Mouse (Mus musculus) G1E (cell line): ENCODE measurements around the gene Gm9639. TPM values are rescaled to one million over a fixed set of nuclear protein-coding genes. Genes with fewer than 3 reads are reported as not detected.
"Not testable (repeated sequence)": the region's sequence is repeated elsewhere in the genome, so short reads cannot be mapped to it uniquely, and the experiment has no call there.

Experiments used
- ATAC-seq: 2 replicates; pipeline ENCODE4 v1.8.0; 2016; ENCODE audit warnings: mild to moderate bottlenecking; ENCODE audit not compliant: insufficient number of reproducible peaks, poor library complexity, low FRiP score, severe bottlenecking; ENCODE audit errors: extremely low read depth
- DNase-seq: peaks from one replicate; pipeline ENCODE4 v3.0.0; 2012; ENCODE audit warnings: low spot score
- H3K27me3 ChIP-seq: 2 replicates; pipeline ENCODE4 v1.6.1; 2012; ENCODE audit warnings: mild to moderate bottlenecking, low read length, inconsistent platforms; ENCODE audit not compliant: insufficient read depth
- H3K36me3 ChIP-seq: replicated peaks from 2 replicates; pipeline ENCODE3; 2012; ENCODE audit warnings: mild to moderate bottlenecking, inconsistent platforms
- H3K4me1 ChIP-seq: 2 replicates; pipeline ENCODE4 v1.6.1; 2012; ENCODE audit warnings: low read depth, low read length, inconsistent platforms, mixed read lengths; ENCODE audit not compliant: insufficient read depth
- H3K4me3 ChIP-seq: 2 replicates; pipeline ENCODE4 v1.5.1; 2012; ENCODE audit warnings: low read depth, mild to moderate bottlenecking, inconsistent platforms, low read length, moderate library complexity, mixed read lengths
- H3K9me3 ChIP-seq: replicated peaks from 2 replicates; pipeline ENCODE4 v1.6.1; 2012; ENCODE audit warnings: inconsistent platforms
- CTCF ChIP-seq: IDR thresholded peaks from 2 replicates; pipeline ENCODE4 v1.5.1; 2012; ENCODE audit warnings: low read depth, low read length, inconsistent platforms, mixed read lengths
- GATA1 ChIP-seq: IDR thresholded peaks from 2 replicates; pipeline ENCODE4 v1.6.1; 2012; ENCODE audit warnings: borderline replicate concordance, low read length, inconsistent platforms, mixed read lengths
- GATA2 ChIP-seq: IDR thresholded peaks from 2 replicates; pipeline ENCODE4 v1.6.1; 2012; ENCODE audit warnings: low read depth, low read length, inconsistent platforms, borderline replicate concordance
- POLR2AphosphoS5 ChIP-seq: IDR thresholded peaks from 2 replicates; pipeline ENCODE4 v1.6.1; 2012; ENCODE audit warnings: low read depth, low read length, inconsistent platforms; ENCODE audit not compliant: insufficient replicate concordance
- TAL1 ChIP-seq: conservative IDR thresholded peaks from 2 replicates; pipeline ENCODE4 v1.6.1; 2012; ENCODE audit warnings: low read depth, low read length, inconsistent platforms, mixed read lengths
- polyA plus RNA-seq: library from polyadenylated mRNA; stranded (reverse); fragments of >175 nt; gene quantifications from 2 replicates; pipeline ENCODE4 v1.2.3, GENCODE M21; 2012
- total RNA-seq, 2 experiments: library from RNA; stranded (forward) in 1 of 2; stranded (reverse) in 1 of 2; fragments of 200-1000 nt in 1 of 2; fragments of >200 nt in 1 of 2; fragmentation: Nextera tagmentation in 1 of 2; gene quantifications; 2 replicates each; pipeline ENCODE4 v1.2.3; 2014 to 2017

Gm9639 gene
- total and polyA plus RNA-seq, 3 experiments: not detected

- peaks cover 7% of the 10 kb centered on the region; the same call in 1 of the 2 replicates for H3K27me3 ChIP-seq
- H3K4me3 ChIP-seq: no peak overlapping the region
- no peak for TF ChIP-seq POLR2AphosphoS5
- no peak for TF ChIP-seq GATA2
- TF ChIP-seq CTCF: no peak
- TF ChIP-seq TAL1: no peak
- no peak for TF ChIP-seq GATA1
- no peaks in the 10 kb centered on the region for H3K4me1 ChIP-seq
- H3K9me3 ChIP-seq: no peaks in the 10 kb centered on the region
- no peaks in the 10 kb centered on the region for H3K36me3 ChIP-seq
- ATAC-seq: no peak
- DNase-seq: no peak
These were observed 41.4 kb downstream of the Gm9639 start for GRCm38 (mm10) chr10:77753448-77753847.

GRCm38 (mm10) chr10:77752312-77752711, 42.6 kb downstream of the Gm9639 start:
- not testable (repeated sequence) for H3K36me3 ChIP-seq, H3K9me3 ChIP-seq, H3K4me1 ChIP-seq, H3K4me3 ChIP-seq, DNase-seq, ATAC-seq, H3K27me3 ChIP-seq

- not testable (repeated sequence) for H3K4me1 ChIP-seq, ATAC-seq, H3K4me3 ChIP-seq
These were observed 43.6 kb downstream of the Gm9639 start, which contains the start of gene Gm9736 for GRCm38 (mm10) chr10:77751254-77751653. Gene Gm9736, minus strand, starts transcription at chr10:77751354.

GRCm38 (mm10) chr10:77750686-77751085, 44.2 kb downstream of the Gm9639 start:
- ATAC-seq: not testable (repeated sequence)

More at GRCm38 (mm10) chr10:77751254-77751653, 43.6 kb downstream of the Gm9639 start, which contains the start of gene Gm9736:
- not testable (repeated sequence) for H3K36me3 ChIP-seq, H3K27me3 ChIP-seq, DNase-seq, H3K9me3 ChIP-seq

More at GRCm38 (mm10) chr10:77750686-77751085, 44.2 kb downstream of the Gm9639 start:
- H3K9me3 ChIP-seq, H3K4me3 ChIP-seq, H3K36me3 ChIP-seq, H3K27me3 ChIP-seq, DNase-seq, H3K4me1 ChIP-seq: not testable (repeated sequence)

Other genes starting within 250 kb of the Gm9639 start
Only the 20 nearest of the 33 such genes appear.
- not detected in 2 replicates for gene Gm10272, start 88.5 kb downstream of the Gm9639 start, total RNA-seq (2014; fragmentation: Nextera tagmentation)
- not detected in 2 replicates for gene Gm10272, start 88.5 kb downstream of the Gm9639 start, total RNA-seq (2017)
- gene Gm10272, start 88.5 kb downstream of the Gm9639 start, polyA plus RNA-seq: not detected in 2 replicates
- not detected in 2 replicates for gene Gm10024, start 83.6 kb downstream of the Gm9639 start, total RNA-seq (2014; fragmentation: Nextera tagmentation)
- gene Gm10024, start 83.6 kb downstream of the Gm9639 start, total RNA-seq (2017): not detected in 2 replicates
- not detected in 2 replicates for gene Gm10024, start 83.6 kb downstream of the Gm9639 start, polyA plus RNA-seq
- gene Gm10142, start 79.3 kb downstream of the Gm9639 start, total RNA-seq (2014; fragmentation: Nextera tagmentation): not detected in 2 replicates
- not detected in 2 replicates for gene Gm10142, start 79.3 kb downstream of the Gm9639 start, total RNA-seq (2017)
- not detected in 2 replicates for gene Gm10142, start 79.3 kb downstream of the Gm9639 start, polyA plus RNA-seq
- gene Krtap12-1, start 74.5 kb downstream of the Gm9639 start, total RNA-seq (2014; fragmentation: Nextera tagmentation): not detected in 2 replicates
- not detected in 2 replicates for gene Krtap12-1, start 74.5 kb downstream of the Gm9639 start, total RNA-seq (2017)
- gene Krtap12-1, start 74.5 kb downstream of the Gm9639 start, polyA plus RNA-seq: not detected in 2 replicates
- gene Gm10100, start 68.6 kb downstream of the Gm9639 start, total RNA-seq (2014; fragmentation: Nextera tagmentation): not detected in 2 replicates
- gene Gm10100, start 68.6 kb downstream of the Gm9639 start, total RNA-seq (2017): not detected in 2 replicates
- not detected in 2 replicates for gene Gm10100, start 68.6 kb downstream of the Gm9639 start, polyA plus RNA-seq
- gene Gm18596, start 52.4 kb downstream of the Gm9639 start, total RNA-seq (2014; fragmentation: Nextera tagmentation): not detected in 2 replicates
- gene Gm18596, start 52.4 kb downstream of the Gm9639 start, total RNA-seq (2017): not detected in 2 replicates
- not detected in 2 replicates for gene Gm18596, start 52.4 kb downstream of the Gm9639 start, polyA plus RNA-seq
- gene Gm9736, start 43.7 kb downstream of the Gm9639 start, total RNA-seq (2014; fragmentation: Nextera tagmentation): not detected in 2 replicates
- gene Gm9736, start 43.7 kb downstream of the Gm9639 start, total RNA-seq (2017): 0.22 TPM in 1 of 2 replicates, not detected in the other
- not detected in 2 replicates for gene Gm9736, start 43.7 kb downstream of the Gm9639 start, polyA plus RNA-seq
- gene Gm3233, start 35.4 kb downstream of the Gm9639 start, total RNA-seq (2014; fragmentation: Nextera tagmentation): not detected in 2 replicates
- gene Gm3233, start 35.4 kb downstream of the Gm9639 start, total RNA-seq (2017): 0.33 TPM in 1 of 2 replicates, not detected in the other
- gene Gm3233, start 35.4 kb downstream of the Gm9639 start, polyA plus RNA-seq: not detected in 2 replicates
- not detected in 2 replicates for gene Gm3238, start 23.8 kb downstream of the Gm9639 start, total RNA-seq (2014; fragmentation: Nextera tagmentation)
- gene Gm3238, start 23.8 kb downstream of the Gm9639 start, total RNA-seq (2017): 0.22 TPM in 1 of 2 replicates, not detected in the other
- gene Gm3238, start 23.8 kb downstream of the Gm9639 start, polyA plus RNA-seq: not detected in 2 replicates
- not detected in 2 replicates for gene Gm7138, start 18.1 kb downstream of the Gm9639 start, total RNA-seq (2014; fragmentation: Nextera tagmentation)
- gene Gm7138, start 18.1 kb downstream of the Gm9639 start, total RNA-seq (2017): 0.33 TPM in 1 of 2 replicates, not detected in the other
- not detected in 2 replicates for gene Gm7138, start 18.1 kb downstream of the Gm9639 start, polyA plus RNA-seq
- gene Gm3250, start 12.5 kb downstream of the Gm9639 start, total RNA-seq (2014; fragmentation: Nextera tagmentation): not detected in 2 replicates
- gene Gm3250, start 12.5 kb downstream of the Gm9639 start, total RNA-seq (2017): not detected in 2 replicates
- not detected in 2 replicates for gene Gm3250, start 12.5 kb downstream of the Gm9639 start, polyA plus RNA-seq
- not detected in 2 replicates for gene Gm7137, start 6.9 kb downstream of the Gm9639 start, total RNA-seq (2014; fragmentation: Nextera tagmentation)
- not detected in 2 replicates for gene Gm7137, start 6.9 kb downstream of the Gm9639 start, total RNA-seq (2017)
- not detected in 2 replicates for gene Gm7137, start 6.9 kb downstream of the Gm9639 start, polyA plus RNA-seq
- gene Gm19668, start 4.1 kb upstream of the Gm9639 start, total RNA-seq (2014; fragmentation: Nextera tagmentation): not detected in 2 replicates
- gene Gm19668, start 4.1 kb upstream of the Gm9639 start, total RNA-seq (2017): 0.16 TPM in 1 of 2 replicates, not detected in the other
- not detected in 2 replicates for gene Gm19668, start 4.1 kb upstream of the Gm9639 start, polyA plus RNA-seq
- not detected in 2 replicates for gene Gm9507, start 16.8 kb upstream of the Gm9639 start, total RNA-seq (2014; fragmentation: Nextera tagmentation)
- not detected in 2 replicates for gene Gm9507, start 16.8 kb upstream of the Gm9639 start, total RNA-seq (2017)
- gene Gm9507, start 16.8 kb upstream of the Gm9639 start, polyA plus RNA-seq: not detected in 2 replicates
- gene Gm2696, start 19.6 kb upstream of the Gm9639 start, total RNA-seq (2014; fragmentation: Nextera tagmentation): not detected in 2 replicates
- gene Gm2696, start 19.6 kb upstream of the Gm9639 start, total RNA-seq (2017): not detected in 2 replicates
- gene Gm2696, start 19.6 kb upstream of the Gm9639 start, polyA plus RNA-seq: not detected in 2 replicates
- gene Krtap10-4, start 32.0 kb upstream of the Gm9639 start, total RNA-seq (2014; fragmentation: Nextera tagmentation): not detected in 2 replicates
- not detected in 2 replicates for gene Krtap10-4, start 32.0 kb upstream of the Gm9639 start, total RNA-seq (2017)
- gene Krtap10-4, start 32.0 kb upstream of the Gm9639 start, polyA plus RNA-seq: not detected in 2 replicates
- gene Krtap10-10, start 40.9 kb upstream of the Gm9639 start, total RNA-seq (2014; fragmentation: Nextera tagmentation): not detected in 2 replicates
- gene Krtap10-10, start 40.9 kb upstream of the Gm9639 start, total RNA-seq (2017): 0.49 TPM in 1 of 2 replicates, not detected in the other
- not detected in 2 replicates for gene Krtap10-10, start 40.9 kb upstream of the Gm9639 start, polyA plus RNA-seq
- not detected in 2 replicates for gene Gm36176, start 51.7 kb upstream of the Gm9639 start, total RNA-seq (2014; fragmentation: Nextera tagmentation)
- not detected in 2 replicates for gene Gm36176, start 51.7 kb upstream of the Gm9639 start, total RNA-seq (2017)
- gene Gm36176, start 51.7 kb upstream of the Gm9639 start, polyA plus RNA-seq: not detected in 2 replicates
- gene Gm10318, start 57.8 kb upstream of the Gm9639 start, total RNA-seq (2014; fragmentation: Nextera tagmentation): not detected in 2 replicates
- 0.23 TPM in 1 of 2 replicates, not detected in the other for gene Gm10318, start 57.8 kb upstream of the Gm9639 start, total RNA-seq (2017)
- gene Gm10318, start 57.8 kb upstream of the Gm9639 start, polyA plus RNA-seq: not detected in 2 replicates
- not detected in 2 replicates for gene Gm3285, start 66.9 kb upstream of the Gm9639 start, total RNA-seq (2014; fragmentation: Nextera tagmentation)
- not detected in 2 replicates for gene Gm3285, start 66.9 kb upstream of the Gm9639 start, total RNA-seq (2017)
- not detected in 2 replicates for gene Gm3285, start 66.9 kb upstream of the Gm9639 start, polyA plus RNA-seq